Mouse (Mus musculus) layer of hippocampus, adult 9-10 months (tissue): Measurements from ENCODE around the gene Rps6kl1.

Experiments used
- DNase-seq: peaks from one replicate; pipeline ENCODE4 v3.0.0; 2022; ENCODE audit warnings: low spot score

The Rps6kl1 gene

GRCm38 (mm10) chr12:85140036-85140701, 10.9 kb downstream of the Rps6kl1 start:
- DNase-seq = no peak

- DNase-seq = no peak
These were observed 14.4 kb downstream of the Rps6kl1 start for GRCm38 (mm10) chr12:85136627-85137026.

GRCm38 (mm10) chr12:85135513-85136470, 15.3 kb downstream of the Rps6kl1 start:
- no peak for DNase-seq

GRCm38 (mm10) chr12:85134043-85134794, 16.8 kb downstream of the Rps6kl1 start:
- no peak for DNase-seq

- no peak for DNase-seq
These were observed 19.7 kb downstream of the Rps6kl1 start for GRCm38 (mm10) chr12:85131361-85131760.

GRCm38 (mm10) chr12:85129426-85129978, 21.6 kb downstream of the Rps6kl1 start:
- DNase-seq = no peak

GRCm38 (mm10) chr12:85126986-85127603, 24.0 kb downstream of the Rps6kl1 start:
- no peak for DNase-seq

GRCm38 (mm10) chr12:85124751-85125150, 26.3 kb downstream of the Rps6kl1 start:
- no peak for DNase-seq

- no peak for DNase-seq
These were observed 27.4 kb downstream of the Rps6kl1 start for GRCm38 (mm10) chr12:85123645-85124044.

- DNase-seq = no peak
These were observed 27.9 kb downstream of the Rps6kl1 start for GRCm38 (mm10) chr12:85123108-85123530.

GRCm38 (mm10) chr12:85121806-85122459, 29.1 kb downstream of the Rps6kl1 start:
- DNase-seq = no peak

- no peak for DNase-seq
These were observed 35.4 kb downstream of the Rps6kl1 start for GRCm38 (mm10) chr12:85115678-85116077.

- no peak for DNase-seq
These were observed 37.1 kb downstream of the Rps6kl1 start for GRCm38 (mm10) chr12:85113917-85114316.

GRCm38 (mm10) chr12:85113337-85113736, 37.7 kb downstream of the Rps6kl1 start:
- DNase-seq = no peak

- DNase-seq = no peak
These were observed 38.4 kb downstream of the Rps6kl1 start for GRCm38 (mm10) chr12:85112550-85113251.

GRCm38 (mm10) chr12:85110698-85111592, 40.1 kb downstream of the Rps6kl1 start, which contains the start of the genes Prox2 and Dlst:
Gene Prox2, minus strand, starts transcription at chr12:85110759.
Gene Dlst, plus strand, starts transcription at chr12:85110833.
- DNase-seq = peak; percentile 57

GRCm38 (mm10) chr12:85110011-85110697, 40.9 kb downstream of the Rps6kl1 start:
- DNase-seq = no peak

- no peak for DNase-seq
These were observed 41.6 kb downstream of the Rps6kl1 start for GRCm38 (mm10) chr12:85109426-85109825.

- no peak for DNase-seq
These were observed 42.4 kb downstream of the Rps6kl1 start for GRCm38 (mm10) chr12:85108643-85109042.
